Mouse (Mus musculus): ENCODE data around the gene Il34. TPM values are rescaled to one million over a fixed set of nuclear protein-coding genes. Genes with fewer than 3 reads are reported as not detected.

Gene Il34
- polyA plus RNA-seq, 1 experiment, result 40.4 TPM

- TF ChIP-seq POLR2A (IDR thresholded peaks at IDR 0.05; ENCODE audit: borderline replicate concordance, extremely low read depth, low read depth, low read length), result no peak
- TF ChIP-seq CTCF (IDR thresholded peaks at IDR 0.05; ENCODE audit: insufficient read depth, low read length), result no peak
- 37% methylated on average over 7 of the region's 7 CpGs for WGBS
- no peak for DNase-seq
- Histone ChIP-seq H3K4me1 (ENCODE audit: control insufficient read depth, insufficient read depth, low read length) (no peaks in the 10 kb centered on the region; the same call in 1 of the 2 replicates), H3K4me3 (replicated peaks; ENCODE audit: extremely low read depth, low read depth, low read length) (no peak overlapping the region)
These were observed 33.3 kb downstream of the Il34 start for GRCm38 (mm10) chr8:110772452-110772851.

- 81% methylated on average over 6 of the region's 6 CpGs for WGBS
- Histone ChIP-seq H3K4me1 (ENCODE audit: control insufficient read depth, insufficient read depth, low read length) (no peaks in the 10 kb centered on the region), H3K4me3 (replicated peaks; ENCODE audit: extremely low read depth, low read depth, low read length) (no peak overlapping the region)
- no peak for DNase-seq
- no peak for TF ChIP-seq POLR2A (IDR thresholded peaks at IDR 0.05; ENCODE audit: borderline replicate concordance, extremely low read depth, low read depth, low read length)
- TF ChIP-seq CTCF (IDR thresholded peaks at IDR 0.05; ENCODE audit: insufficient read depth, low read length), result no peak
These were observed 38.5 kb downstream of the Il34 start for GRCm38 (mm10) chr8:110767261-110767660.

- no peak for DNase-seq
- TF ChIP-seq CTCF (IDR thresholded peaks at IDR 0.05; ENCODE audit: insufficient read depth, low read length) (no peak), POLR2A (IDR thresholded peaks at IDR 0.05; ENCODE audit: borderline replicate concordance, extremely low read depth, low read depth, low read length) (no peak)
- peaks cover 12% of the 10 kb centered on the region for H3K4me1 ChIP-seq (ENCODE audit: control insufficient read depth, insufficient read depth, low read length)
- WGBS, result 87% methylated on average over 3 of the region's 3 CpGs
- no peak overlapping the region for H3K4me3 ChIP-seq (replicated peaks; ENCODE audit: extremely low read depth, low read depth, low read length)
These were observed 41.1 kb downstream of the Il34 start for GRCm38 (mm10) chr8:110764671-110765070.

- H3K4me3 ChIP-seq (replicated peaks; ENCODE audit: extremely low read depth, low read depth, low read length), result no peak overlapping the region
- no peak for DNase-seq
- peak; percentile 32 for TF ChIP-seq CTCF (IDR thresholded peaks at IDR 0.05; ENCODE audit: insufficient read depth, low read length)
- TF ChIP-seq POLR2A (IDR thresholded peaks at IDR 0.05; ENCODE audit: borderline replicate concordance, extremely low read depth, low read depth, low read length), result no peak
- H3K4me1 ChIP-seq (ENCODE audit: control insufficient read depth, insufficient read depth, low read length), result peaks cover 12% of the 10 kb centered on the region
- 65% methylated on average over 6 of the region's 6 CpGs for WGBS
These were observed 43.7 kb downstream of the Il34 start for GRCm38 (mm10) chr8:110761988-110762387.

- TF ChIP-seq CTCF (IDR thresholded peaks at IDR 0.05; ENCODE audit: insufficient read depth, low read length) (no peak), POLR2A (IDR thresholded peaks at IDR 0.05; ENCODE audit: borderline replicate concordance, extremely low read depth, low read depth, low read length) (no peak)
- DNase-seq, result peak; percentile 54
- Histone ChIP-seq H3K4me3 (replicated peaks; ENCODE audit: extremely low read depth, low read depth, low read length) (no peak overlapping the region), H3K4me1 (ENCODE audit: control insufficient read depth, insufficient read depth, low read length) (peaks cover 12% of the 10 kb centered on the region)
- 31% methylated on average over 5 of the region's 5 CpGs for WGBS
These were observed 44.5 kb downstream of the Il34 start for GRCm38 (mm10) chr8:110761185-110761584.

- WGBS, result 49% methylated on average over 7 of the region's 7 CpGs
- peaks cover 12% of the 10 kb centered on the region for H3K4me1 ChIP-seq (ENCODE audit: control insufficient read depth, insufficient read depth, low read length)
- DNase-seq, result no peak
- no peak overlapping the region for H3K4me3 ChIP-seq (replicated peaks; ENCODE audit: extremely low read depth, low read depth, low read length)
- TF ChIP-seq POLR2A (IDR thresholded peaks at IDR 0.05; ENCODE audit: borderline replicate concordance, extremely low read depth, low read depth, low read length) (no peak), CTCF (IDR thresholded peaks at IDR 0.05; ENCODE audit: insufficient read depth, low read length) (no peak)
These were observed 45.3 kb downstream of the Il34 start for GRCm38 (mm10) chr8:110760280-110760940.

- 88% methylated on average over 5 of the region's 5 CpGs for WGBS
- H3K4me3 ChIP-seq (replicated peaks; ENCODE audit: extremely low read depth, low read depth, low read length), result no peak overlapping the region
- no peak for DNase-seq
- TF ChIP-seq POLR2A (IDR thresholded peaks at IDR 0.05; ENCODE audit: borderline replicate concordance, extremely low read depth, low read depth, low read length) (no peak), CTCF (IDR thresholded peaks at IDR 0.05; ENCODE audit: insufficient read depth, low read length) (no peak)
- peaks cover 10% of the 10 kb centered on the region for H3K4me1 ChIP-seq (ENCODE audit: control insufficient read depth, insufficient read depth, low read length)
These were observed 49.5 kb downstream of the Il34 start for GRCm38 (mm10) chr8:110756196-110756595.

- Histone ChIP-seq H3K4me1 (ENCODE audit: control insufficient read depth, insufficient read depth, low read length) (peaks cover 5% of the 10 kb centered on the region), H3K4me3 (replicated peaks; ENCODE audit: extremely low read depth, low read depth, low read length) (no peak overlapping the region)
- no peak for DNase-seq
- TF ChIP-seq CTCF (IDR thresholded peaks at IDR 0.05; ENCODE audit: insufficient read depth, low read length), result no peak
- no peak for TF ChIP-seq POLR2A (IDR thresholded peaks at IDR 0.05; ENCODE audit: borderline replicate concordance, extremely low read depth, low read depth, low read length)
- 51% methylated on average over 15 of the region's 15 CpGs for WGBS
These were observed 50.1 kb downstream of the Il34 start for GRCm38 (mm10) chr8:110755511-110756170.

- H3K4me3 ChIP-seq (replicated peaks; ENCODE audit: extremely low read depth, low read depth, low read length), result no peak overlapping the region
- no peaks in the 10 kb centered on the region for H3K4me1 ChIP-seq (ENCODE audit: control insufficient read depth, insufficient read depth, low read length)
- no peak for TF ChIP-seq POLR2A (IDR thresholded peaks at IDR 0.05; ENCODE audit: borderline replicate concordance, extremely low read depth, low read depth, low read length)
- TF ChIP-seq CTCF (IDR thresholded peaks at IDR 0.05; ENCODE audit: insufficient read depth, low read length), result no peak
- WGBS, result 47% methylated on average over 4 of the region's 4 CpGs
- no peak for DNase-seq
These were observed 51.0 kb downstream of the Il34 start for GRCm38 (mm10) chr8:110754713-110755112.

- DNase-seq, result no peak
- WGBS, result 80% methylated on average over 5 of the region's 5 CpGs
- TF ChIP-seq CTCF (IDR thresholded peaks at IDR 0.05; ENCODE audit: insufficient read depth, low read length) (no peak), POLR2A (IDR thresholded peaks at IDR 0.05; ENCODE audit: borderline replicate concordance, extremely low read depth, low read depth, low read length) (no peak)
- Histone ChIP-seq H3K4me3 (replicated peaks; ENCODE audit: extremely low read depth, low read depth, low read length) (no peak overlapping the region), H3K4me1 (ENCODE audit: control insufficient read depth, insufficient read depth, low read length) (no peaks in the 10 kb centered on the region)
These were observed 54.2 kb downstream of the Il34 start for GRCm38 (mm10) chr8:110751490-110751889.

All from lung, adult 2 months (tissue).